Mouse (Mus musculus) lung, adult 2 months (tissue): Measurements from ENCODE around the gene Rimkla.

Experiments used
- CTCF ChIP-seq: fragments of 200-500 bp; IDR thresholded peaks from 2 replicates; pipeline ENCODE4 v1.5.1; 2011; ENCODE audit warnings: mild to moderate bottlenecking, low read length, control low read depth; ENCODE audit not compliant: insufficient read depth
- POLR2A ChIP-seq: fragments of 200-500 bp; IDR thresholded peaks from 2 replicates; pipeline ENCODE4 v1.6.1; 2011; ENCODE audit warnings: low read depth, mild to moderate bottlenecking, control low read depth, low read length, borderline replicate concordance; ENCODE audit errors: extremely low read depth

DNA sequence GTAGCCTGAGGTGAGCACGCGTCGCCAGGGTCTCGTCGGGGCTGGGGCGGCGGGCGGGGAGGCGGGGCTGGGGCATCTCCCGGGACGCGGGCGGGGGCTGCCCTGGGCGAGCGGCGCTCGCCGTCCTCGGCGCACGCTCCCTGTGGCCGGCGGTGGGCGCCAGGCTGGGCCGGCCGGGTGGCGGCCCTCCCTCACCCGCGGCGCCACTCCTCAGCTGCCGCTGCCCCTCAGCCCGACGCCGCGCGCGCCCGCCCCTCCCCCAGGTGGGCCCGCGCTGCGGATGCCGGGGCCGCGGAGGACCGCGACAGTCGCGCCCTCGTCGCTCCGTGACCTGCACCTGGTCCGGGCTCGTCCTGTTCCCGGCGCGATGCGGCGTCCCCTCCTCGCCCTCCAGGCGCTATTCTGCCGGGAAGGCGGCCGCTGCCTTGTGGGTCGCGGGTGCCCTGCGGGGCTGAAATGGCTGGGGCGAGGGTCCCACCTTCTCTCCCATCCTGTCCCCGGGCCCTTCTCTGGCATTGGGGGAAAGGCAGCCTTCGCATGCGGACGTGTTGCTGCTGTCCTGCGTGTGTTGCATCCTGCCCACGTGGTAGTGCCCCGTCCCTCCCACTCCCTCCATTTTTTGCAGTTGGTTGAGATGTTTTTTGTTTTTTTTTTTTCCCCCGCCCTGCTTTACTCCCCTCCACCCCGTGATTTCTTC, 47.6 kb upstream of the Rimkla start:
- TF ChIP-seq POLR2A, result no peak; the same call in 1 of the 2 replicates
- TF ChIP-seq CTCF, result no peak
